ENCODE assay signal across 21 mouse cellular contexts in the genomic region with DNA sequence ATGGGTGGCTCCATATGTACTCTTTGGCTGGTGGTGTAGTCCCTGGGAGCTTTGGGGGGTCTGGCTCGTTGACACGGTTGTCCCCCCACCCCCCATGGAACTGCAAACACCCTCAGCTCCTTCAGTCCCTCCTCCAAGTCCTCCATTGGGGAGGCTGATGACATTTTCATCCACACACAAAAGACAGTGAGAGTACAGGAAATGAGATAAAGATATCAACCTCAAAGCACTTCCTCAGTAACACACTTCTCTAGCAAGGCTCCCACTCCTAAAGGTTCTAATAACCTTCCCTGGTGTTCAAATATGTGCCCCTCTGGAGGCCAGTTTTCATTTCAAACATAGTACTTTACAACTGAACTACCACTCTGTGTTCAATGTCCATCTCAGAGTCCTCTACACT.
DNase-seq lines count a peak whose midpoint lies in the region; ATAC-seq and TF ChIP-seq lines count a peak whose summit lies in the region.
"Had no signal": no experiment of that assay in that cellular context is flagged by ENCODE, and none has a peak within 500 bp of the region (broad histone marks: within the 10 kb centered on the region; RNA-seq: fewer than 3 reads in every experiment).

No protein-coding gene starts in this region.

- DNase-seq in CD4-positive, CD25-positive, alpha-beta regulatory T cell, adult 2 months (ENCODE audit: low read depth, low spot score): peak; percentile 16
- DNase-seq in MEL (ENCODE audit: low read depth, low spot score): peak; percentile 56
- peak; percentile 12 for DNase-seq in naive thymus-derived CD4-positive, alpha-beta T cell, adult 2 months (ENCODE audit: low read depth)
- DNase-seq in lung, adult 18-20 months: no peak
- no peak for DNase-seq in limb, embryonic 10.5 days (ENCODE audit: low spot score)
- DNase-seq in Muller cell, postnatal 12 days (ENCODE audit: inconsistent ontology term): no peak
- DNase-seq: adrenal gland, adult 2 months; adrenal gland, postnatal 14 days; cerebellum, adult 11 months; cerebellum, adult 2 months; cerebellum, adult 9-11 months; cerebellum, postnatal 25 days; forebrain, postnatal 0 days; gastrocnemius, postnatal 25 days; kidney, adult 18-20 months had no signal

- peak; percentile 64 to 72 for TF ChIP-seq EP300 in MEL (IDR thresholded peaks at IDR 0.05; ENCODE audit: low read depth in 1 of 2, low read length in 2 of 2)

- H3K79me2 ChIP-seq in MEL (ENCODE audit: control insufficient read depth, insufficient read depth, low read length, poor library complexity): no peaks in the 10 kb centered on the region

- peak; percentile 20; the same call in 1 of the 2 replicates for ATAC-seq in granulocyte monocyte progenitor cell, adult 5-6 weeks (replicated peaks; ENCODE audit: poor library complexity, severe bottlenecking)
- ATAC-seq: forebrain, embryonic 14.5 days; forebrain, postnatal 0 days; intestine, embryonic 15.5 days had no signal

- no peaks in the 10 kb centered on the region for H3K9me3 ChIP-seq in MEL (replicated peaks; ENCODE audit: insufficient read depth, low read length)
- H3K9me3 ChIP-seq in limb, embryonic 10.5 days (replicated peaks): no peaks in the 10 kb centered on the region
- H3K9me3 ChIP-seq: forebrain, embryonic 10.5 days; hindbrain, embryonic 12.5 days; hindbrain, embryonic 15.5 days; intestine, embryonic 15.5 days had no signal

- TF ChIP-seq CTCF in MEL (IDR thresholded peaks at IDR 0.05 in 2 of 3, conservative IDR thresholded peaks at IDR 0.05 in 1 of 3; ENCODE audit: control insufficient read depth in 1 of 3, insufficient read depth in 1 of 3, low read depth in 2 of 3, low read length in 3 of 3, poor library complexity in 1 of 3, severe bottlenecking in 1 of 3): no peak

- TF ChIP-seq POLR2A in MEL (IDR thresholded peaks at IDR 0.05; ENCODE audit: control insufficient read depth in 1 of 2, insufficient read depth in 1 of 2, low read depth in 1 of 2, low read length in 2 of 2, poor library complexity in 1 of 2): no peak

- H3K4me1 ChIP-seq in MEL (ENCODE audit: control insufficient read depth in 1 of 2, insufficient read depth in 2 of 2, low read length in 2 of 2): peaks cover 0 to 5% of the 10 kb centered on the region in 2 experiments; a peak in 3 of 4 replicates
- no peaks in the 10 kb centered on the region for H3K4me1 ChIP-seq in limb, embryonic 10.5 days
- H3K4me1 ChIP-seq: forebrain, embryonic 10.5 days; hindbrain, embryonic 12.5 days; hindbrain, embryonic 15.5 days; intestine, embryonic 15.5 days had no signal

- peak overlapping the region; percentile 23; the same call in 1 of the 2 replicates for H3K27ac ChIP-seq in MEL (ENCODE audit: control insufficient read depth, low read depth, low read length)
- H3K27ac ChIP-seq in limb, embryonic 10.5 days: no peak overlapping the region
- H3K27ac ChIP-seq: forebrain, embryonic 10.5 days; hindbrain, embryonic 12.5 days; hindbrain, embryonic 15.5 days; intestine, embryonic 15.5 days had no signal

- WGBS in limb, embryonic 10.5 days: 86% methylated on average over 2 of the region's 2 CpGs

- H3K27me3 ChIP-seq in MEL (ENCODE audit: control insufficient read depth in 1 of 2, insufficient read depth in 2 of 2, low read length in 2 of 2): no peaks in the 10 kb centered on the region
- H3K27me3 ChIP-seq in limb, embryonic 10.5 days (ENCODE audit: low read depth, poor library complexity, severe bottlenecking): no peaks in the 10 kb centered on the region
- H3K27me3 ChIP-seq: hindbrain, embryonic 12.5 days; hindbrain, embryonic 15.5 days; intestine, embryonic 15.5 days had no signal

- H3K4me3 ChIP-seq in MEL (ENCODE audit: control insufficient read depth in 1 of 2, insufficient read depth in 1 of 2, low read depth in 2 of 2, low read length in 2 of 2): no peak overlapping the region
- no peak overlapping the region for H3K4me3 ChIP-seq in limb, embryonic 10.5 days
- H3K4me3 ChIP-seq: forebrain, embryonic 10.5 days; hindbrain, embryonic 12.5 days; hindbrain, embryonic 15.5 days; intestine, embryonic 15.5 days had no signal

- peaks cover 0 to 14% of the 10 kb centered on the region in 2 experiments; a peak in 2 of 4 replicates for H3K36me3 ChIP-seq in MEL (ENCODE audit: control insufficient read depth in 1 of 2, insufficient read depth in 2 of 2, low read length in 2 of 2)
- H3K36me3 ChIP-seq in limb, embryonic 10.5 days: no peaks in the 10 kb centered on the region
- H3K36me3 ChIP-seq: forebrain, embryonic 10.5 days; hindbrain, embryonic 12.5 days; hindbrain, embryonic 15.5 days; intestine, embryonic 15.5 days had no signal

- TF ChIP-seq RAD21 in MEL (IDR thresholded peaks at IDR 0.05; ENCODE audit: low read depth, low read length): no peak

- H3K9ac ChIP-seq in MEL (ENCODE audit: control insufficient read depth, low read depth, low read length, poor library complexity, severe bottlenecking): no peak overlapping the region
- H3K9ac ChIP-seq: forebrain, postnatal 0 days; hindbrain, embryonic 12.5 days; hindbrain, embryonic 15.5 days; intestine, embryonic 15.5 days had no signal

TF ChIP-seq in MEL, 35 proteins besides CTCF, POLR2A, EP300 and RAD21:
- TF ChIP-seq GATA1 (IDR thresholded peaks at IDR 0.05; ENCODE audit: low read depth, low read length) (peak; percentile 77), TCF12 (IDR thresholded peaks at IDR 0.05; ENCODE audit: low read depth, low read length) (peak; percentile 36; the same call in 1 of the 2 replicates), ZNF384 (IDR thresholded peaks at IDR 0.05; ENCODE audit: low read depth, low read length) (no peak)

Comparison
In these comparisons a context has a peak if more than half of its experiments do, and no peak if none do; other contexts are left out.
1. DNase-seq: peak in CD4-positive, CD25-positive, alpha-beta regulatory T cell, adult 2 months (single experiment), MEL (single experiment) and naive thymus-derived CD4-positive, alpha-beta T cell, adult 2 months (single experiment); none in lung, adult 18-20 months (0 of 2), limb, embryonic 10.5 days (single experiment) and Muller cell, postnatal 12 days (single experiment).